ENCODE assay signal across 8 mouse cellular contexts in the genomic region with DNA sequence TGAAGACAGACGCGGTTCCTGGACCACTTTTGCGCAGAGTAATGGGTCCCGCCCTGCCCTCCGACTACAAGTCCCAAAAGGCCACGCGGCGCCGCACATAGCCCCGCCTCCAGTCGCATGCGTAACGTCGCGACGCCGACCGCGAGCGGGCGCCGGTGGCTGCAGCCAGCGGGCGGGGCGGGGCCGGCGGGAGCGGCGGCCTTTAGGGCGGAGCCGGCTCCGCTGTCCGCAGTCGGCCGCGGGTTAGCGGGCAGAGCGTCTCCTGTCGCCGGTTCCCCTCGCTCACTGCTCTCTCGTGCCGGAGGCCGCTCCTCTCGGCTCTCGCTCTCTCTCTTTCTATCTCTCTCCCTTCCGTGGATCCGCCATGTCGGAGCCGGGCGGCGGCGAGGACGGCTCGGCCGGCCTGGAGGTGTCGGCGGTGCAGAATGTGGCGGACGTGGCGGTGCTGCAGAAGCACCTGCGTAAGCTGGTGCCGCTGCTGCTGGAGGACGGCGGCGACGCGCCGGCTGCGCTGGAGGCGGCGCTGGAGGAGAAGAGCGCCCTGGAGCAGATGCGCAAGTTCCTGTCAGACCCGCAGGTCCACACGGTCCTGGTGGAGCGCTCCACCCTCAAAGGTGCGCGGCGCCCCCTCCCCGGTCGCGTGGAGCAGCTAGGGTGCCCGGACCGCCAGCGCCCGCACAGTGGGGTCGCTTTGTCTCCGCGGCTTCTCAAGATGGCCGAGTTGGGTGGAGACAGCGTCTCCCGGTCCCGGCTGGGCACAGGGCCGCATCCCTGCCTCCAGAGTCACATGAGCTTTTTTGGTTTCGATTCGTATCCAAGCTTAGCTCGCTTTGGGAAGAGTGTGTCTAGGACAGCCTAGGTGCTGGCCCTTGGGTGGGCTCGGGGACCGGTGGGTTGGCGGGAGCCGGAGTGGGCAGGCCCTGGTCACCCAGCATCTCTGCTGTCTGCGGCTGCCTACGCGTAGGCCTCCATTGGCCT. TPM values are rescaled to one million over a fixed set of nuclear protein-coding genes. Genes with fewer than 3 reads are reported as not detected.
A peak's percentile ranks its signal among the peaks of the same experiment; 100 is the strongest.
DNase-seq lines count a peak whose midpoint lies in the region; ATAC-seq lines count a peak whose summit lies in the region.

Gene Dync1h1 (plus strand): TSS at position 212 of the 978 bp plus-strand sequence.

- H3K4me1 ChIP-seq in hindbrain, embryonic 12.5 days, result peaks cover 31% of the 10 kb centered on the region

- peak within 1 kb of the TSS; percentile 99 for H3K4me3 ChIP-seq in hindbrain, embryonic 12.5 days

- peak; percentile 93 for ATAC-seq in hindbrain, embryonic 12.5 days (ENCODE audit: low FRiP score)

- DNase-seq in Muller cell, postnatal 12 days (ENCODE audit: inconsistent ontology term), result peak; percentile 94
- peak; percentile 94 for DNase-seq in cerebellum, adult 9-11 months
- DNase-seq in frontal cortex, postnatal 10 days (ENCODE audit: low spot score in 2 of 2), result peak; percentile 87 to 92
- peak; percentile 84 to 94 for DNase-seq in layer of hippocampus, postnatal 14 days (ENCODE audit: low spot score in 2 of 2)
- DNase-seq in lung, postnatal 14 days, result peak; percentile 94
- DNase-seq in retina, adult 2 months (ENCODE audit: low read depth, low spot score), result peak; percentile 78
- DNase-seq in thymus, postnatal 36 days, result peak; percentile 93

- H3K4me2 ChIP-seq in hindbrain, embryonic 12.5 days (replicated peaks), result peak within 1 kb of the TSS; percentile 91

- peak within 1 kb of the TSS; percentile 98 for H3K9ac ChIP-seq in hindbrain, embryonic 12.5 days

- H3K36me3 ChIP-seq in hindbrain, embryonic 12.5 days, result no peaks in the 10 kb centered on the region

- WGBS in hindbrain, embryonic 12.5 days, result under 1% methylated on average over 103 of the region's 105 CpGs

- H3K27me3 ChIP-seq in hindbrain, embryonic 12.5 days, result peaks cover 11% of the 10 kb centered on the region

- H3K27ac ChIP-seq in hindbrain, embryonic 12.5 days, result peak within 1 kb of the TSS; percentile 98

- H3K9me3 ChIP-seq in hindbrain, embryonic 12.5 days (replicated peaks), result no peaks in the 10 kb centered on the region

RNA-seq across cellular contexts. Expression of gene Dync1h1, which starts in this region (rescaled TPM):
- 81.7 and 96.4 TPM in 2 replicates for polyA plus RNA-seq in hindbrain, embryonic 12.5 days (2016; fragmentation: Nextera tagmentation; extraction: Ambion mirVana)
- 100 to 1,000 TPM; 301 to 319 TPM for total RNA-seq in layer of hippocampus, postnatal 14 days (2021)

Comparison
In these comparisons a context has a peak if more than half of its experiments do, and no peak if none do; other contexts are left out.
1. Peak in every context shown above with its lines: DNase-seq, ATAC-seq, H3K4me3 ChIP-seq and H3K27ac ChIP-seq.